Mouse (Mus musculus) lung, embryonic 16.5 days (tissue): Measurements from ENCODE around the gene Bicra. TPM values are rescaled to one million over a fixed set of nuclear protein-coding genes. Genes with fewer than 3 reads are reported as not detected.

Source experiments
- ATAC-seq: fragments of 200-750 bp; cut with Nextera tagmentation; 2 replicates; pipeline ENCODE4 v1.8.0; 2017; ENCODE audit warnings: low read depth, mild to moderate bottlenecking, moderate library complexity
- H3K27ac ChIP-seq: fragments of 300-500 bp; sonication (generic); 2 replicates; pipeline ENCODE4 v1.5.1; 2014; ENCODE audit warnings: mild to moderate bottlenecking, control low read depth, low read length
- H3K27me3 ChIP-seq: fragments of 300-500 bp; sonication (generic); 2 replicates; pipeline ENCODE4 v1.6.1; 2014; ENCODE audit warnings: low read depth, low read length, mixed read lengths; ENCODE audit not compliant: control insufficient read depth, insufficient read depth
- H3K36me3 ChIP-seq: fragments of 300-500 bp; sonication (generic); 2 replicates; pipeline ENCODE4 v1.6.1; 2014; ENCODE audit warnings: low read length; ENCODE audit not compliant: control insufficient read depth, insufficient read depth
- H3K4me1 ChIP-seq: fragments of 300-500 bp; sonication (generic); replicated peaks from 2 replicates; pipeline ENCODE4 v1.6.1; 2014; ENCODE audit warnings: low read length, mixed read lengths; ENCODE audit not compliant: control insufficient read depth, insufficient read depth
- H3K4me2 ChIP-seq: fragments of 300-500 bp; sonication (generic); 2 replicates; pipeline ENCODE4 v1.6.1; 2014; ENCODE audit warnings: low read depth, low read length, control low read depth
- H3K4me3 ChIP-seq: fragments of 300-500 bp; sonication (generic); 2 replicates; pipeline ENCODE4 v1.5.1; 2014; ENCODE audit warnings: mild to moderate bottlenecking, low read length, control low read depth
- H3K9ac ChIP-seq: fragments of 300-500 bp; sonication (generic); 2 replicates; pipeline ENCODE4 v1.6.1; 2014; ENCODE audit warnings: low read length, control low read depth
- H3K9me3 ChIP-seq: fragments of 300-500 bp; sonication (generic); 2 replicates; pipeline ENCODE4 v1.6.1; 2016; ENCODE audit warnings: low read length; ENCODE audit not compliant: control insufficient read depth
- WGBS: fragments of 180-500 bp; shearing (Covaris S2); extraction: QIAGEN DNeasy Blood & Tissue Kit; methylation state at CpG from one replicate; pipeline ENCODE4 v1.1.7; 2014; 5-methylcytosine and 5-hydroxymethylcytosine counted together
- polyA plus RNA-seq: library from polyadenylated mRNA; unstranded; fragments of >200 nt; fragmentation: Nextera tagmentation; extraction: Ambion mirVana; gene quantifications from 2 replicates; pipeline ENCODE4 v1.2.1, GENCODE M21; 2015

The Bicra gene
- polyA plus RNA-seq, 1 experiment from 2014 or later = 5.9 TPM

GRCm38 (mm10) chr7:15933437-15934359, 114.0 kb downstream of the Bicra start:
- 40% methylated on average over 16 of the region's 16 CpGs for WGBS
- peak overlapping the region; percentile 90 for H3K27ac ChIP-seq
- no peak overlapping the region for H3K9ac ChIP-seq
- H3K9me3 ChIP-seq = no peaks in the 10 kb centered on the region
- H3K27me3 ChIP-seq = no peaks in the 10 kb centered on the region
- no peaks in the 10 kb centered on the region; the same call in 1 of the 2 replicates for H3K4me1 ChIP-seq
- peaks cover 22% of the 10 kb centered on the region for H3K36me3 ChIP-seq
- ATAC-seq = peak; percentile 72
- H3K4me2 ChIP-seq = peak overlapping the region; percentile 16; the same call in 1 of the 2 replicates
- no peak overlapping the region for H3K4me3 ChIP-seq

- 73% methylated on average over 3 of the region's 3 CpGs for WGBS
- Histone ChIP-seq H3K9ac (no peak overlapping the region), H3K36me3 (peaks cover 4% of the 10 kb centered on the region; the same call in 1 of the 2 replicates), H3K27me3 (no peaks in the 10 kb centered on the region), H3K4me3 (no peak overlapping the region), H3K9me3 (no peaks in the 10 kb centered on the region), H3K4me1 (no peaks in the 10 kb centered on the region; the same call in 1 of the 2 replicates), H3K27ac (no peak overlapping the region), H3K4me2 (no peak overlapping the region)
- ATAC-seq = no peak
Measured at GRCm38 (mm10) chr7:15931635-15932034, 116.1 kb downstream of the Bicra start.

- no peak for ATAC-seq
- H3K4me2 ChIP-seq = no peak overlapping the region
- H3K36me3 ChIP-seq = no peaks in the 10 kb centered on the region
- no peaks in the 10 kb centered on the region for H3K27me3 ChIP-seq
- no peak overlapping the region for H3K9ac ChIP-seq
- no peaks in the 10 kb centered on the region; the same call in 1 of the 2 replicates for H3K4me1 ChIP-seq
- no peak overlapping the region for H3K27ac ChIP-seq
- H3K9me3 ChIP-seq = no peaks in the 10 kb centered on the region
- WGBS = 61% methylated on average over 2 of the region's 2 CpGs
- no peak overlapping the region for H3K4me3 ChIP-seq
Measured at GRCm38 (mm10) chr7:15930543-15930942, 117.2 kb downstream of the Bicra start.

GRCm38 (mm10) chr7:15929910-15930309, 117.8 kb downstream of the Bicra start:
- no peak overlapping the region for H3K9ac ChIP-seq
- ATAC-seq = peak; percentile 60
- no peak overlapping the region for H3K4me3 ChIP-seq
- no peaks in the 10 kb centered on the region for H3K27me3 ChIP-seq
- no peaks in the 10 kb centered on the region for H3K36me3 ChIP-seq
- no peaks in the 10 kb centered on the region for H3K9me3 ChIP-seq
- 28% methylated on average over 4 of the region's 4 CpGs for WGBS
- H3K27ac ChIP-seq = no peak overlapping the region
- no peaks in the 10 kb centered on the region; the same call in 1 of the 2 replicates for H3K4me1 ChIP-seq
- no peak overlapping the region for H3K4me2 ChIP-seq

GRCm38 (mm10) chr7:15922220-15922773, 125.4 kb downstream of the Bicra start, which contains the start of gene Selenow:
TSS of gene Selenow (minus strand) at chr7:15922402.
- Histone ChIP-seq H3K9me3 (no peaks in the 10 kb centered on the region), H3K9ac (peak within 1 kb of the TSS; percentile 86), H3K36me3 (peaks cover 17% of the 10 kb centered on the region), H3K4me2 (peak within 1 kb of the TSS; percentile 84), H3K27ac (peak within 1 kb of the TSS; percentile 81), H3K27me3 (no peaks in the 10 kb centered on the region), H3K4me1 (peaks cover 16% of the 10 kb centered on the region), H3K4me3 (peak within 1 kb of the TSS; percentile 84)
- WGBS = under 1% methylated on average over 33 of the region's 33 CpGs
- peak; percentile 98 for ATAC-seq

GRCm38 (mm10) chr7:15921796-15922195, 125.9 kb downstream of the Bicra start:
- Histone ChIP-seq H3K9me3 (no peaks in the 10 kb centered on the region), H3K4me3 (peak overlapping the region; percentile 84), H3K4me1 (peaks cover 16% of the 10 kb centered on the region), H3K27me3 (no peaks in the 10 kb centered on the region), H3K4me2 (peak overlapping the region; percentile 84), H3K27ac (peak overlapping the region; percentile 81), H3K36me3 (peaks cover 22% of the 10 kb centered on the region), H3K9ac (peak overlapping the region; percentile 86)
- under 1% methylated on average over 10 of the region's 10 CpGs for WGBS
- ATAC-seq = peak; percentile 49

Other genes starting within 250 kb of the Bicra start
- gene Obox6, start 208.2 kb downstream of the Bicra start, polyA plus RNA-seq = not detected in 2 replicates
- gene Crx, start 168.0 kb downstream of the Bicra start, polyA plus RNA-seq = not detected in 2 replicates
- gene Crxos, start 165.3 kb downstream of the Bicra start, polyA plus RNA-seq = not detected in 2 replicates
- gene Selenow, start 125.5 kb downstream of the Bicra start, polyA plus RNA-seq = 755 and 791 TPM in 2 replicates
- gene Nop53, start 101.8 kb downstream of the Bicra start, polyA plus RNA-seq = 185 and 189 TPM in 2 replicates
- gene Ehd2, start 80.4 kb downstream of the Bicra start, polyA plus RNA-seq = 95.0 and 109 TPM in 2 replicates
- gene Zfp541, start 13.9 kb upstream of the Bicra start, polyA plus RNA-seq = 0.06 TPM in 1 of 2 replicates, not detected in the other
- gene Napa, start 50.5 kb upstream of the Bicra start, polyA plus RNA-seq = 167 and 202 TPM in 2 replicates
- gene Kptn, start 72.0 kb upstream of the Bicra start, polyA plus RNA-seq = 28.3 and 31.7 TPM in 2 replicates
- gene Slc8a2, start 81.9 kb upstream of the Bicra start, polyA plus RNA-seq = 0.08 and 0.10 TPM in 2 replicates
- 19.5 and 19.8 TPM in 2 replicates for gene Meis3, start 127.2 kb upstream of the Bicra start, polyA plus RNA-seq
- 13.8 and 14.9 TPM in 2 replicates for gene Dhx34, start 174.1 kb upstream of the Bicra start, polyA plus RNA-seq
- 0.44 and 0.53 TPM in 2 replicates for gene C5ar2, start 196.2 kb upstream of the Bicra start, polyA plus RNA-seq
- 3.4 and 3.6 TPM in 2 replicates for gene C5ar1, start 211.6 kb upstream of the Bicra start, polyA plus RNA-seq
- 12.1 and 12.3 TPM in 2 replicates for gene Inafm1, start 225.7 kb upstream of the Bicra start, polyA plus RNA-seq
- 20.1 and 25.9 TPM in 2 replicates for gene Ccdc9, start 238.9 kb upstream of the Bicra start, polyA plus RNA-seq